Mouse (Mus musculus) left cerebral cortex, adult 8-10 months (tissue): ENCODE measurements around the gene Igf2bp1. TPM values are rescaled to one million over a fixed set of nuclear protein-coding genes. Genes with fewer than 3 reads are reported as not detected.

ENCODE experiments used
- microRNA-seq, 2 experiments: library from miRNA; unstranded; fragments of <30 nt; microRNA quantifications; one replicate each; pipeline ENCODE4 v1.2.0; 2022
- total RNA-seq, 4 experiments: library from RNA; stranded (reverse); gene quantifications; 2 replicates each; pipeline ENCODE4 v1.2.4; 2022

The Igf2bp1 gene
- total RNA-seq, 4 experiments from 2014 or later: 0.20 TPM; not detected in 3

Small RNA genes lying within 50 kb of the gene (microRNA-seq; reads per million reads assigned to microRNA genes)
- gene Mir3063: 0 reads per million in 2 experiments

Other genes with a start within 250 kb of the Igf2bp1 start
- gene Phospho1, start 181.4 kb downstream of the Igf2bp1 start, total RNA-seq: 10 to 100 TPM; 60.8 to 75.0 (median 67.2) TPM
- 10 to 100 TPM in 1 of 4 experiments, 1 to 10 TPM in 3; 2.3 to 14.5 (median 5.2) TPM for gene Gngt2, start 168.7 kb downstream of the Igf2bp1 start, total RNA-seq
- gene Abi3, start 163.5 kb downstream of the Igf2bp1 start, total RNA-seq: 10 to 100 TPM in 2 of 4 experiments, 1 to 10 TPM in 2; 5.9 to 21.5 (median 10.1) TPM
- gene B4galnt2, start 91.0 kb downstream of the Igf2bp1 start, total RNA-seq: not detected
- gene Gip, start 18.6 kb upstream of the Igf2bp1 start, total RNA-seq: not detected
- gene Snf8, start 28.9 kb upstream of the Igf2bp1 start, total RNA-seq: 100 to 1,000 TPM in 3 of 4 experiments, 10 to 100 TPM in 1; 98.4 to 106 (median 103) TPM
- 10 to 100 TPM; 53.6 to 60.5 (median 59.8) TPM for gene Ube2z, start 59.4 kb upstream of the Igf2bp1 start, total RNA-seq
- 100 to 1,000 TPM; 354 to 394 (median 374) TPM for gene Atp5g1, start 69.7 kb upstream of the Igf2bp1 start, total RNA-seq
- not detected for gene Calcoco2, start 106.0 kb upstream of the Igf2bp1 start, total RNA-seq
- under 1 TPM in 3 of 4 experiments, not detected in 1; 0.23 to 0.36 (median 0.30) TPM for gene Ttll6, start 127.8 kb upstream of the Igf2bp1 start, total RNA-seq
- not detected for gene Hoxb13, start 188.4 kb upstream of the Igf2bp1 start, total RNA-seq